Mouse (Mus musculus): ENCODE data around the gene Taf10.

Taf10 gene

DNA sequence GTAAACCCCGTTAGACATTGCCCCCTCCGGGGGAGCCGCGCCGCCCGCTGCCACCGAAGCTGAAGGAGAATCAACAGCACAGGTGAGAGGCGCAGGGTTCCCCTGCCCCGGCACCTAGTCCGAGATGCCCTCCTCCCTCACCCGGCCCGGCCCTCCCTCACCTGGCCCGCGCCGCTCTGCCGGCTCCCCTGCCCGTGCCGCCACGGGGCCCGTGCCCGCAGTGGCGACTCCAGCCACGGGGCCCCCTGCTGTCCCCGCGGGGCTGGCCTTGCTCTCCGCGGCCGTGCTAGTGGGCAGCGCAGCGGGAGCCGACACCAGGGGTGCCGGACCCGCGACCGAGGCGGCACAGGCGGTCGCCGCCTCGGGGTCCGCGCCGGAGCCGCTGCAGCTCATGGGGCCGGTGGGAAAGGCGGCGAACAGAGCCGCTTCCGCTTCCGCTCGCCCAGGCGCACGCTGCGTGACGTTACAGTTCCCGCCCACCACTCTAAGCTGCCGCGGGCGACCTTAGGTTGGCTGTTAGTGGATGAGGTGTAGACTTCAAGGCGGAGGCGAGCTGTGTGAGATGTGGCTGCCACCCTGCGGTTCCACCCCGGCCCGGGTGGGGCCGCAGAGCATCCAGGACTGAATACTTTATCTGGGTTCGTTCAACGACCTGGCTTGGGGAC lies at the start of gene Taf10:
Gene Taf10, minus strand, starts transcription at position 436 of the 665 bp plus-strand sequence.
- peak; percentile 94 for DNase-seq (ENCODE audit: extremely low read depth, insufficient read length, low spot score)

DNA sequence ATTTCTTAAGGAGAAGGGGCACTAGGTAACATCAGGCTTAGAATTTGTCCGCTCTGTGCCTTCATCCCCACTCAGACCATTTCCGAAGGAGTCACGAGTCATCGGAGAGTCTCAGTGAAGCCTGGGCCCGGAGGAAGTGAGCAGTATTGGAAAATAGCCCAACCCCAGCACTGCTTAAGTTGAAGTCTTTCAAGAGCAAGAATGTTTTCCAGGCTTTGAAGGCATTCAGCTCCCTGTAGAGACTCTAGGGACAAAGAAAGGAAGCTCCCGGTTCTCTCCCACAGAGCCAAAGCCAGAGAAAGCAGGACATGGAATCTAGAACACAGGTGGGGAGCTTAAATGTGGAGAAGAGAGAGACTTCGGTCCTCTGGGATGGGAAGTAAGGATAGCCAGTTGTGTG lies 49.5 kb upstream of the Taf10 start:
- no peak for DNase-seq (ENCODE audit: extremely low read depth, insufficient read length, low spot score)

DNA sequence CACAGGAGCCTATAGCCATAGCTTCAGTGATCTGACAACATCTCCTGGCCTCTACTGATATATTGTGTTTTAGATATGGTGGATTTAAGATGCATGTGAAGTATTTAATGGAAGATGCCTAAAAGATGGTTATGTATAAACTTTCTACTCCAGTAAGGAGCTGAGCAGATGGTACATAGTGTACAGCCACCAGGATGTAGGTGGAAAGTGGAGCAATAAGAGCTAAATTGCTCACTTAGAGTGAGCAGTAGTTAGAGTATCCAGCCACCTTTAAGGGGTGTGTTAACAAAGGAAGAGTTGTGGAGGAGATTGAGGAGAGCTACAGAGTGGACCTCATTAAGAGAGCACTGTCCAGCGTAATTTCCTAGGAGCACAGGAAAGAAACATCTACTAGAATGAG lies 47.0 kb upstream of the Taf10 start:
- no peak for DNase-seq (ENCODE audit: extremely low read depth, insufficient read length, low spot score)

DNA sequence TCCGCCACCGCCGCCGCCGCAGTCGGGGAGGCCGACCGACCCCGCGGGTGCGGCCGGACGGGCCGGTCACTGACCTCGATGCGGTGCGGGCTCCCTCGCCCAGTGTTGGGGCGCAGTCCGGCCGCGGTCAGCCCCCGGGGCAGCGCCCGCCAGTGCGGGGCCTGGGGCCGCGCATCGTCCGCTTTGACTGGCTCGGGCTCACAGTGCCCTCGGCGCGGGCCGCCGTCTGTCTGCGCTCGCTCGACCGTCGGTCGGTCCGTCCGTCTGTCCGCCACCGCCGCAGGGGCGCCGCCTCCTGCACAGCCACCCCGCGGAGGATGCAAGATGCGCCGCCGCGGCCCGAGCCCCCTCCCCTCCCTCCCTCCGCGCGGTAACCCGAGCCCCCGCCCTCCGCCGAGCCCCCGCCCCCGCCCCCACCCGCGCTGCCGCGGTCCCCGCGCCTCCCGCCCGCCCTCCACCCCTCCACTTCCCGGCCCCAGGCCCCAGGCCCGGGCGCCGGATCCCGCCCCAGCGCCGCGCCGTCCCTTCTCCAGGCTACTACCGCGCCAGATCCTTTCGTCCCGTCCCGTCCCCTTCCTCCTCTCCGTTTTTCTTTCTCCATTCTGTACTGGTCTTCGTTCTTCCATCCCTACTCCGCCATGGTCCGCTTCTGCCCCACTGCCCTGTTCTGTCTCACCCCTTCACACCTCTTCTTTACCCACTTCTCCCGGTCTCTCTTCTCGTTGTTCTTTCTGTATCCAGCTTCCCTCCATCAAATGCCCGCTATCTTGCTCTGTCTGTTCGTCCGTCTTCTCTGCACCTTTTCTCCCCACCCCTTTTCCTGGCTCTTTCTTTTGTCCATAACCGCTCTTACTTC lies 43.4 kb upstream of the Taf10 start, which contains the start of gene Dchs1:
Gene Dchs1, minus strand, starts transcription at position 370 of the 856 bp plus-strand sequence.
- no peak for DNase-seq (ENCODE audit: extremely low read depth, insufficient read length, low spot score)

DNA sequence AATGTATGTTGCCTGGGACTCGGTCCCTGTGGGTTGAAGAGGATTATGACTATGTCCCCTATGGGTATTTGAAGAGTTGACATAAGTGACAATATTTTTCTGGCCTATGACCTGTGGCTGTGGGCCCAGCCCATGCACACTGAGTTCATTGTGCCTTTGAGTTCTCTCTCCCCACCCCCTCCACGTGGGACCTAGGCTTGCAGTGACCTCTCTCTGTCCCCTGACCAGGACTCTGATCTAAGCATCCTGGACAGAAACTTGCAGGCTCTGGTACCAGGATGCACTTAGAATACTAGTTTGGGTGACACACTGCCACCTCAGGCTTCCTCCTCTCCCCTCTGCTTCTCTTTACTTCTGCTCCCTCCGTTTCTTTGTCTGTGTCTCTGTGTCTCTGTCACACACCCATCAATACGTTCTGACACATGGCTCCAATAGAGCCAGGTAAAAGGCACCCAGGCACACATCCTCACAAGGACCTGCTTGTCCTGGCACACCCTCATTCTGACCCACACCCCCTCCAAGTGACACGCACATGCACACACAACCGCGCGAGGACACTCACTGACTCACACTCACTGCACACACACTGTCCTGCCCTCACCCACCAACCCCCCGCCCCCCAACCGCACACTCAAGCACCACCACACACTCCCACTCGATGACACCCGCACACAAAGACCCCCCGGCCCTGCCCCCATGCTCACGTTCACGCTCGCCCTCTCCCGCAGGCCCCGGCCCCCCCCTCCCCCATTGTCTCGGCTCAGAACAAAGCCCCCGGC lies 42.5 kb upstream of the Taf10 start:
- no peak for DNase-seq (ENCODE audit: extremely low read depth, insufficient read length, low spot score)

DNA sequence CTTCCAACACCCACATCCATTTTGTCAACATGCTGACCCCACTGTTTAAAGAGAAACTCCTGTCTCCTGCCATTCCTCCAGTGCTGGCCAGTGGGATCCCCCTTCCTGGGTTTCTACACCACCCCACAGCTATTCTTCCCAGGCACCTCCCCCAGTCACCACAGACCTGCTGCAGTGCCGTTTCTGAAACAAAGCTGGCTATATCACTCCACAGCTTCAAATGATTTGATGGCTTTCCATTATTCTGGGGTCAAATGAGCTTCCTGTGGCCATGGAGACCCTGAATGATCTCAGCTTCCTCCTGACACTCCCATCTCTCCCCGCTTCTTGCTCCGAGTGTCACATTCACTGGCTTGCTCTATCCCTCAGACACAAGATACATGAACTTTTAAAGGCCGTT lies 40.4 kb upstream of the Taf10 start:
- DNase-seq (ENCODE audit: extremely low read depth, insufficient read length, low spot score), result no peak

DNA sequence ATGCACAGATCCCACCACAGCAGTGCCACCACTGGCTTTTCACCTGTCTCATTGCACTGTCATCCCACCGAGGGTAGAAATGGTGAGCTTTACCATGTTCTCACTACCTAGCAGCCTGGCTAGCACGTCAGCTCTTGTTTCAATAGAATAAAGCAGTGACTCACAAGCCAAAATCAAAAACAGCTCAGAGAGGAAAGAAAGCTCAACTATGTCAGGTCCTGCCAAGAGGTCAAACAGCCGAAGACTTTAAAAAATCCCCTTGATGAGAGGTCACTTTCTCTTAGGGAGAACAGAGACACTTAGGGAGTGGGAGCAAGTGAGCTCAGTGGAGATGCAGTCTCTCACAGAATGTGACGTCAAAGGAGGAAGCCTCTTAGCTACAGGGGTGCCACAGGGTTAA lies 39.7 kb upstream of the Taf10 start:
- no peak for DNase-seq (ENCODE audit: extremely low read depth, insufficient read length, low spot score)

DNA sequence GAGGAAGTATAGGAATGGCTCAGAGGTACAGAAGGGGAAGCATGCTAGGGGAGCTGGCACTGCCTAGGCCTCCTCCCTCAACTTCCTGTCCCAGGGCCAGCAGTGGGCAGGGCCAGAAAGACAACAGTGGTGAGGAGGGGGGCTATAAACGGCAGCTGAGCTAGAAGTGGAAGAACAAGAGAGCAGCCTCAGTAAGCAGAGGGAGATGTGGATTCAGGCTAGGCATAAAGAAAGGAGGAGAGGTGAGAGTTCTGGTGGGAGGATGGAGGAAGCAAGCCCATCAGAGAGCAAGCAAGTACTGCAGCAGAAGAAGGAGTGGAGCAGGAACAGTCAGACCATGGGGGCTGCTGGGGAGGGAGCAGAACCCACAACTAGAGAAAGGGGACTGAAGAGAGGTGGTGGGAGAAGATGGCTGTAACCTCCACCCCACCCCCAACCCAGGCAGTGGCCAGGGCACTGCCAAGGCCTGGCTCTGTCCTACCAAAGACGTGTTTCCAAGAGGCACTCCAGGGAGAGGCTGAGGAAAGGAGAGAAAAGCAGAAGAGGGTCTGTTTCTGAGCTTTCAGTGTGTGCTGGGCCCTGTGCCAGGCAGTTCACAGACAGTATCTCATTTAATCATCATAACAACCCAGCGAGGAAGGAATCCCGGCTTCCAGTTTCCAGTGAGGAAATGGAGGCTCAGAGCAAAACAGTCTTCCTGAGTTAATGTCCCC lies 34.5 kb upstream of the Taf10 start:
- DNase-seq (ENCODE audit: extremely low read depth, insufficient read length, low spot score), result no peak

DNA sequence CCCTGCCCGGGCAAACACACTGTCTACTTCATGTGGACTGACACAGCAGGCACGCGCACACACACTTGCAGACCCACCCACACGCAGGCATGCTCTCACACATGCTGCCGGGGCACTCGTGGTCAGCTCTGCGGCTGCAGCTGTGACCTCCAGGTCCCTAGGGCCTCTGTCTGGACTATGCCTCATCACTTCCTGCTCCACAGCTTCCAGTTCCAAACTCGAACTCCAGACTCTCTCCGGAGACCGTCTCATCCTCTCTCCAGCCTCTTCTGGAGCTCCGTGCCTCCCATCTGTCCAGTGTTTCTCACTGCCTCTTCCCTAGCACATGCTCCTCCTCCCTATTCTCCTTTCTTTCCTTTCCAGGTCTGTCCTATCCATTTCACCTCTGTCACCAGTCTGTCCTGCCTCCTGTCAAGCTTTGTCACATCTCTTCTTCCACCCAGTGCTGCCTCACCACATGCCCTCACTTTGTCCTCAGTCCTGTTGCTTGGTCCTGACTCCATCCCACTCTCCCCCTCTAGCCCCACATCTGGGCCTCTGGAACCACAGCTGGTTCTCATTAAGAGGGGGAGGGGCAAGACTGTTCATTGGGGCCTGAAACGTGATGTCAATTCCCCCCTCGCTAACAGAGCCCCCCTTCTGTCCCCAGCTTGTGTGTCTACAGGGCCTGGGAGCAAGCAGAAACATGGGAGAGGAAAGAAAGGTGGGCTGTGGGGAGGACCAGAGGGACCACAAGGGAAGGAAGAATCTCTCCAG lies 33.8 kb upstream of the Taf10 start:
- DNase-seq (ENCODE audit: extremely low read depth, insufficient read length, low spot score), result peak; percentile 89

DNA sequence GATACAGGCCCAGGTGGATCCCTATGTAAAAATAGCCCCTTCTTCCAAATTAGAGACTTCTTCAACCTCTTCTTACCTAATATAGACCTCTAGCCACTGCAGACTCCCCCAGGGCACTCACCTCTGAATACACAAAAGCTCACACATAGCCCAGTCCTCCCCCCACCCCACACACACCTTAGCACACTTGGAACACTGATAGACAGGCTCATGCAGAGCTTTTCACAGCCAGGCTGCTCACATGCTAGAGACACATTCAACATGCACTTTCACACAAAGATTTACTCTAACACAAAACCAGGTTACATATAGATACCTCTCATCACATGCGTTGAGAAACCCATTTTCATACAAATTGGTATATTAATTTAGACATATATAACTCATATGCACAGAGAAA lies 33.2 kb upstream of the Taf10 start:
- no peak for DNase-seq (ENCODE audit: extremely low read depth, insufficient read length, low spot score)

DNA sequence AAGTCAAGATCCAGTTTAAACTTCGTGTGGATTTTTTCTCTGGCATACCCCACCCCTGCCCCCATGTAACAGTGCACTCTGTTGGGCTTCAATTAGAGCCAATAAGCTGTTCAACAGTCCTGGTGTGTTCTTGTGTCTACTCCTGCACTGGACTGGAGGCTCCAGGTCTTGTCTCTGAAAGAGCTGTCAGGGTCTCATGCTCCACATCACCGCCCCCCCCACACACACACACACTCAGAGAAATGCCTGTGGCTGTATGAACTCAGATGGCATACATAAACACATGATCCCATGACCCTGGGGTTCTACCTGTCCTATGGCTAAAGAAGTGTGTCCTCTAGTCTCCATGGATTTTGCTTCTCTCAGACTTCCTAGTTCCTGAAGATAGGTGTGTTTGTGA lies 31.9 kb upstream of the Taf10 start:
- no peak for DNase-seq (ENCODE audit: extremely low read depth, insufficient read length, low spot score)

DNA sequence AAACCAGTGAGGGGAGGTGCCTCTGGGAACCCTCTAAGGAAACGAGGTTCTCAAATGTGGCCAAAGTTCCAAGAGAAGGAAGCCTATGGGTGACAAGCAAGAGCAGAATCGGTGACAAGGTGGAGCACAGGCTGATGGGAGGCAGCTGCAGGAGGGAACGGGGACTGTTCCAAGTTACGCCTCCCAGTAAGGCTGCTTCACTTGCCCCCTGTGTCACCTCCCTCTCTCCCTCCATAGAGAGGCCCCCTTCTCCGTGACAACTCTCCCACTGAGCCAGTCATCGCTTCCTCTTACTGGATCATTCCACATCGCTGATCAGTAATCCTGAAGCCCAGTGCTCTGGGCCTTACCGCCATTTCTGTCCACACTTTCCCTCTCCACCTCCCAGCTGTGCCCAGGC lies 30.5 kb upstream of the Taf10 start:
- no peak for DNase-seq (ENCODE audit: extremely low read depth, insufficient read length, low spot score)

DNA sequence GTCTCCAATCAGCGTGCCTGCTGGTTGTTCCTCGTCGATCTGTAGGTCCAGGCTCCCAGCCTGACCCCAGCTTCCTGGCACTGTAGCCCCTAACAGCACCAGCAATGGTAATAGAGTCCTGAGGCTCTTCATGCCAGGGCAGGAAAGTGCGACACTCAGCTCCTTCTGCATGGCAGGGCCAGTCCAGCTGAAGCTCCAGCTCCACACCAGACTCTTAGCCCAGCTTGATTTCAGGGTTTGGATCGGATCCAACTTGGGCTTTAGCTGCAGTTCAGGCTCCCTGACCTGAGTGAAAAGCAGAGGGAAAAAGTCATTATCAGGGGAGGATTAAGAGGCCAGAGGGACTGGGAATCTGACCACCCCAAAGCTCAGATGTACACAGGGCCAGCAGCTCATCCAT lies 28.9 kb upstream of the Taf10 start:
- DNase-seq (ENCODE audit: extremely low read depth, insufficient read length, low spot score), result no peak

DNA sequence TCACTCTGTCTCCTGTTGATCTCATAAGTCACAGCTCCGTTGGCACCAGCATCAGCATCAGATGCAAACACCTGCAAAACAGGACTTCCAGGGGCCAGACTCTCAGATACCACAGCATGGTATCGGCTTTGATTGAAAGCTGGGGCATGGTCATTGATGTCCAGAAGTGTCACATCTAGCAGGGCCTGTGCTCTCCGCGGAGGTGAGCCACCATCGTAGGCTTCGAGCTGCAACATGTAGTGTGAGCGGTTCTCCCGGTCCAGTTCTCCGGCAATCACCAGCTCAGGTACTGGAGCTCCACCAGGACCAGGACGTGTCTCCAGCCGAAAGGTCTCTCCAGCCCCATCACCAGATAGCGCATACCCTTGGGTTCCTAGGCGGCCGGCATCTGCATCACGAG lies 28.2 kb upstream of the Taf10 start:
- DNase-seq (ENCODE audit: extremely low read depth, insufficient read length, low spot score), result no peak

DNA sequence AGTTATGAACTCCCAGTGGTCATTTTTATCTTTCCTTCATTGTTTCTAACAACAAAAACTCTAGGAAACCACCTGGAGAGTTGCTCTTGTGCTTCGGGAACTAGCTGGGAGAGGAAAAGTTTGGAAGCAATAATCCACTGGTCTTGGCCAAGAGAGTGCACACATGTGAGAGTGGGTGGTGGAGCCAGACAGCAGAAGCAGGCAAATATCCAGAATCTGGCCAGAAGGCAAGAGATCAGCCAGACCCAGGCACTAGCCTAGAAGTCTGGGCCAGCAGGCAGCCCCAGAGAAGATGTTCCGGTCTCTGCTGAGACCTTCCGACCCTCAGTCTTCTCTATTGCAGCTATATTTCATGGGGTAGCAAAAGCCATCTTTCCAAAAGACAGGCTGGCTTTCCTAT lies 25.8 kb upstream of the Taf10 start:
- DNase-seq (ENCODE audit: extremely low read depth, insufficient read length, low spot score), result no peak

DNA sequence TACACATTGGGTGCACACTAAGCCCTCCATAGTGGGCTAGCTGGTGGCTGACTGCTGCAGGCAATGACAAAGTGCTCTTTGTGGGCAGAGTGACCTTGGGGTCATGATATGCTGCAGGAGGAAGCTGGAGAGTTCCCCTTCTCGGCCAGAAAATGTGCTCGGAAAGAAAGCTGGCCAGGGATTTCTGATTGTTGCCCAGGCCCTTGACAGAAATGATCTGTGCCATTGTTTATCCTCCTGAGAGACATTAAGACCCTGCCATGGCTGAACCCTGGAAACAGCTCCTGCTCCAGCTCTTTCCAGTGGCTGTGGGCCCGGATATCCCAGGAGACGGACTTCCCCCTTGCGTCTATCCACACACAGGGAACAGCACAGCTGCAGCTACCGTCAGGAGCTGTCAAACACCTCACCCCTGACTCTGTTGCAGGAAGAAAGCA lies 23.6 kb upstream of the Taf10 start:
- DNase-seq (ENCODE audit: extremely low read depth, insufficient read length, low spot score), result no peak

DNA sequence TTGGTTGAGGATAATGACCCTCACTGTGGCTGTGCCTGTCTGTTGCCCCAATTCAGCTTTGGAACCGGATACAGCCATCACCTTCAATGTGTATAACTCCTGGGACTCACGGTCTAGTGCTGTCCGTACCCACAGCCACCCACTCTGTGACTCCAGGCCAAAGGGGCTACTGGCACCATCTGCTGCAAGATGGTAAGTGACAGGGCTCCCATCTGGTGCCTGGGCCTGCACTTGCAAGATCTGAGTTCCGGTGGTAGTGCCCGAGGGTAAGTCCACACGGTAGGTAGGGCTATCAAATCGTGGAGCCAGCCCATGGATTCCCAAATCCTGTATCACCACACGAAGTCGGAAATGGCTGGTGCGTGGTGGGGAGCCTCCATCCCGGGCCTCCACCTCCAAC lies 20.2 kb upstream of the Taf10 start:
- no peak for DNase-seq (ENCODE audit: extremely low read depth, insufficient read length, low spot score)

DNA sequence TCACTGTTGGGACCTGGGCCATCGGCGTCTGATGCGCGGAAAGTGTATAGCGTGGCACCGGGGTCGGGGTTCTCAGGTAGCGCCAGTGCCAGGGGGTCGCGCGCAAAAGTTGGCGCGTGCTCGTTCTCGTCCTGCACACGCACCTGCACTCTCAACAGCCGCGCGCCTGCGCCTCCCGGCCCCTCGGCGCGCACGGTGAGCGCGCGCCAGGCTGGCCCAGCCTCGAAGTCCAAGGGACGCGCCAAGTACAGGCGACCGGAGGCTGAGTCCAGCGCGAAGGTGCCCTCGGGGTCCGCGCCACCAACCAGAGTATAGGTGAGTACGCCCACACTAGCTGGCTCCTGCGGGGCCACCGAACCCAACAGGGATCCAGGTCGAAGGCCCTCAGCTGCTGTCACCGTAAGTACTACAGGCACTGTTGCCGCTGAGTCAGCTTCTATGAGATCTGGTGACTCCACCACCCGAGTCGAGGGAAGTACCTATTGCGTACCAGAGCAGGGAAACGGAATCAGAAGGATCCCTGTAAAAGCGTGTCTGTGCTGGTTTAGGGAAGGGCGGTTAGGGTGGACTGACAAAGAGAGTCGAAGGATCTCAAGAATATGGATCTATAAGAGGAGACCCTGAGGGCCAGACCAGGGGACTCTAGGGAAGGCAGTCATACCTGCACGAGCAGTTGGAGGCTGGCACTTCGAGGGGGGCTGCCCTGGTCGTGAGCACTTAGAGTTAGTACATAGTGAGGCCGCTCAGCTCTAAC lies 18.5 kb upstream of the Taf10 start:
- DNase-seq (ENCODE audit: extremely low read depth, insufficient read length, low spot score), result no peak

DNA sequence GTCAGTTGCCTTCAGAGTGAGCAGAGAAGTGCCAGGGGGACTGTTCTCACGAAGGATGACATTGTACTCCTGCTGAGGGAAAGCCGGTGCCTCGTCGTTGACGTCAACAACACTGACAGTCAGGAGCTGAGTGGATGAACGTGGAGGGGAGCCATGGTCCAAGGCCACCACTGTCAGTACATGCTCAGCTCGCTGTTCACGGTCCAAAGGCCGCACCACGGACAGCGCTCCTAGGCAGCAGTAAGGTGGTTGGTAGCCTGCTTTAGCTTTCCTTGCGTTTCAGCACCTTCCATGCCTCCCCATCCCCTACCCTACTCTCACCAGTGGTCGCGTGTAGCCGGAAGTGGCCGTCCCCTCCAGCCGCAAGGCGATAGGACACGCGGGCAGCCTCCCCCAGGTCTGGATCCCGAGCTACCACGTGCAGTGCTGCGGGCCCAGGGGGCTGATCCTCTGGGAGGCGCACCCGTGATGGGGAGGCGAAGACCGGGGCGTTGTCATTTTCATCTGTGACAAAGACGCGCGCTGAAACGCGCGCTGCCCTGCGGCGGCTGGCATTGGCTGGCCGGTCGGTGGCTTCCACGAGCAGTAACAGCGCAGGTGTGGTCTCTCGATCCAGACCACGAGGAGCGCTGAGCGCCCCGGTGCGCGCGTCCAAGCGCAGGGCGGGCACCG lies 17.8 kb upstream of the Taf10 start:
- DNase-seq (ENCODE audit: extremely low read depth, insufficient read length, low spot score), result no peak

Data from 3134 (cell line).